Mouse (Mus musculus) ovary, postnatal 14 days (tissue): ENCODE data around the gene Foxl1.

Experiments used
- DNase-seq: peaks from one replicate; pipeline ENCODE4 v3.0.0; 2022; ENCODE audit warnings: low spot score

Foxl1 gene

DNA sequence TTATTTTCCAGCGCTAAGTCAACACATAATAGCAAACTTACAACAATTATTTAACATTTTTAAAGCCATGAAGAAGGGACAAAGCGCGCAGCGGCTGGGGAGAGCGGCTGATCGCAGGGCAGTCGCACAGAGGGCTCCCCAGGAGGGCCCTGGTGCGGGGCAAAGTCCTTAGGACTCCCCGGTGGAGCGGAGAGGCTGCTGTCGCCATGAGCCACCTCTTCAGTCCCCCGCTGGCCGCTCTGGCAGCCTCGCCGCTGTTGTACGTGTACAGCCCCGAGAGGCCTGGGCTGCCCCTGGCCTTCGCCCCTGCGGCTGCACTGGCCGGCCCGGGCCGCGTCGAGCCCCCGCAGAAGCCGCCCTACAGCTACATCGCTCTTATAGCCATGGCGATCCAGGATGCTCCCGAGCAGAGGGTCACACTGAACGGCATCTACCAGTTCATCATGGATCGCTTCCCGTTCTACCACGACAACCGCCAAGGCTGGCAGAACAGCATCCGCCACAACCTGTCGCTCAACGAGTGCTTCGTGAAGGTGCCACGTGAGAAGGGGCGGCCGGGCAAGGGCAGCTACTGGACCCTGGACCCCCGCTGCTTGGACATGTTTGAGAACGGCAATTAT, at the start of gene Foxl1:
Gene Foxl1 (plus strand): TSS at position 185 of the 620 bp plus-strand sequence.
- no peak for DNase-seq

DNA sequence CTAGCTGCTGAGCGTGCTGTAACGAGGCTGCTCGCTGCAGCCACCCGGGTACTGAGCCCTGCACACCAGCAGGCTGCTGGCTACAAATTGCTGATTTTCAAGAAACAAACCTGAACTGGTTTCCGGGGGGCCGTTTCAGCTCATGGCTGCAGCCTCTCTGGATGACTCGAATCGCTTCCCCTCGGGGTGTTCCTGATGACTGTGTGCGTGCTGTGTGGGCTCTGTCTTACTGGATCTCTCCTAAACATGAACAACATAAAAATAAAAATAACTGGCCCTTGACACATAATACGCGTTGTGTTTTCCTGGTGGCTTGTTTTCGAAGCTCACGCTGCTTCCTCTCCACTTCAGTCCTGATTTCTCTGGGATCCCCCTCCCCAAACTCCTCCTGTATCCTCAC, 49.0 kb upstream of the Foxl1 start:
- no peak for DNase-seq

DNA sequence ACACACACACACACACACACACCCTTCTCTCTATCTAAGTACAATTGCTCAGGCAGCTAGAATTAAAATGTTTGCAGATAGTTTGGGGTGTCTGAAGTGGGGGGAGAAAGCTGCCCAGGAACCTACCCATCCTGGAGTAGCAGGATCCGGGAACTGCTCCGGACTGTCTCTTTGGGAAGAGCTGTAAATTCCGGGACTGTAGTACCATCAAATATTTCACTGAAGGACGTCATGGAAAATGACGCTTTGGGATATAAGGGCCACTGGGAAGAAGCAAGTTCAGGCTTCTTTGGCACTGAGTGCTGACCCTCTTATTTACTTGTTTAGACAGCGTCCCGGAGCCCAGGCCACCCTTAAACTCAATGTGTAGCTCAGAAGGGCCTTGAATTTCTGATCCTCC, 48.5 kb upstream of the Foxl1 start:
- DNase-seq: no peak

DNA sequence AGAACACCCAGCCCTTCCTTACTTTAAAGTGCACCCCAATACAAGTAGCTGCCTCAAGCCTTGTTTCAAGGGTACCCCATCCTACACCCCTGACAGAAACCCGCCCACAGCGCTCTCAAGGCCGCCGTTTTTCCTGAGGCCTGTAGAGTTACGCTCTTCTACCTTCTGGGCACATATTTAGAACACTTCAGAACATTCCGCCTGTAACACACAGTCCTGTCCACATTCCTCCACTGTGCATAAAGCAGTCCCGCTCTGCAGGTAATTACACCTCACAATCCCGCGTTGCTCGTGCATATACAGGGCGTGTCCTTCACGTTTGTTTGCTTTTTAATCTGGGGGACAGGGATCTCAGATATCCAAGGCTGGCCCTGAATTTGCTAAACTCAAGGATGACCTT, 47.8 kb upstream of the Foxl1 start:
- DNase-seq: no peak

DNA sequence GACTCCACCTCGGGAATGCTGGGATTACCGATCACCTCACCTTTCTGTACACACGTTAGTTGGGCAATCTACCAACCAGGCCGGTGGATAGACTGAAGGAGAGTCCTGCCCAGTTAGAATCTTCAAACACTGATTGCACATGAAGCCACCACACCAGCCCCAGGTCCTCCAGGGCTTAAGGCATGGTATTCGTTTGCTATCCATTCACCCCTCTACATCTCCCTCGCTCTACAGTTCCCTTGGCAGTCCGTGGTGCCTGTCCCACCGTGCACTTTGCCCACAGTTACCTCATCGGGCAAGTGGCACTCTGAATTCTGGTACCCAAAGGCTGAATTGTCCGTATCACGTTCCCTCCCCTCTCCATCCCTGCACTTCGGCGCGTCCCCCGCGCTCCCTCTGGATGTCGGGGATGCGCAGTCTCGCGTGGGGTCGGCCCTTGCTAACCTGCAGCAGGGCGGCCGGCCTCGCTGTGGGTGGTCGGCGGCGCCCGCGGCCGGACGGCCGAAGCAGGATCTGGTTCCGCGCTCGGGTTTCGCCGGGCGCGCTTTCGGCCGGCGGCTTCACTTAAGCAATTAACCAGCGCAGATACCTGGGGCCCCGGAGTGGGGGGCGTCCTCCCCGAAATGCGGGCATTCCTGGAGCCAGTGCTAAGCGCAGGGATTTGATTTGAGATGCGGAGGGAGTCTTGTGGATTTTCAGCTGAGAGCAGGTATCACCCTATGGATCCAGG, 47.2 kb upstream of the Foxl1 start:
- no peak for DNase-seq

DNA sequence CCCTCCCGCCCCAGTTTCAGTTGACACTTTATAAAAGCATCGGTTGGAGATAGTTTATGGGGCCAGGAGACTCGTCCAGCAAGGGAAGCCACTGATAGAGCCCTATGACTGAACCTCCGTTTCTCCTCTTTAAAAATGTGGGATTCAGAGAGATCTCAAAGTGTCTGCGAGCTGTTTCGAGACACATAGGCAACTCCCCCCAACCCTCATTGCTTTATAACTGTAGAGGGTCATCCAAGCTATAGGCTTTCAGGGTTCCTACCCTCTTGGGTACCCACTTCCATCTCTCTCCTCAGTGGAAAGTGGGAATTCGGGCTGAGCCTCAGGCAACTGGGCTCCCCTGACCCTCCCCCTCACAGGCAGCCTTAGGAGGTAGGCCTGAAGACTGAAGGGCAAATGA, 46.3 kb upstream of the Foxl1 start:
- no peak for DNase-seq

DNA sequence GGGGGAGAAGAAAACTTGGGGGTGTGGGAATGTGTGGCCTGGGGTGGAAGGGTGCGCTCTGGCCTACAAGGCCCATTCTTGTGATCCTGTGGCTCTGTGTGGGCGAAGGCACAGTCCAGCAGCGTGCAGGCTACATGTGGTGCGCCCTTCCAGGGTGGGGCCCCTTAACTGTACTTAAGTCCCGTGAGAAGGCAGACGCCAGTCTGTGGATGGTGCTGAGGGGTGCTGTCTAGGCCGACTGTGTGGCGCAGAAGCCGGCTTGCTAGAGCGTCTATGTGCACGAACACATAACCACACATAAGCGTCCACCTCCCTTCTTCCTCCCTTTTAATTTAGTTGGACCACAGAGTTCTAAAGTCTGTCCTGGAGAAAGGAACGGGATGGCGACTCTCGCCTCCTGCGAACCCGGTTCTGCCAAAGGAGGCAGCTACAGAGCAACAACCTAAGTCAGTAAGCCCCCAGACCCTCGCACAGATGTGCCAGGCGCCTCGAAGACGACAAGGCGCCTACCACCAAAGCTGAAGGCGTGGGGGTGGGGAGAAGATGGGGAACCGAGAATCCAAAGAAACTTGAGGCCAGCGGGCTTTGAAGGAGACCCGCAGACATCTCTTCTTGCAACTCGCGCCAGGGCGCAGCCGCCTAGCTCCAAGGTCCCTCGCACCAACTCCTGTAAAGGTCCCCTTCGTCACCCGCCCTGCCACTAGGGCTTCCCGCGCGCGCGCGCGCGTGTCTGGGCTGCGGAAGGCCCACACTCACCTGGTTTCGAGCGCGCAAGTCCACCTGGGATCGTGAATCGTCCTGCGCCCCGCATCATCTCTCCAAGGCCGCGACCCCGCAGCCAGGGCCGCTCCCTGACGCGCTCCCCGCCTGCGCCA, 45.3 kb upstream of the Foxl1 start:
- DNase-seq: no peak

DNA sequence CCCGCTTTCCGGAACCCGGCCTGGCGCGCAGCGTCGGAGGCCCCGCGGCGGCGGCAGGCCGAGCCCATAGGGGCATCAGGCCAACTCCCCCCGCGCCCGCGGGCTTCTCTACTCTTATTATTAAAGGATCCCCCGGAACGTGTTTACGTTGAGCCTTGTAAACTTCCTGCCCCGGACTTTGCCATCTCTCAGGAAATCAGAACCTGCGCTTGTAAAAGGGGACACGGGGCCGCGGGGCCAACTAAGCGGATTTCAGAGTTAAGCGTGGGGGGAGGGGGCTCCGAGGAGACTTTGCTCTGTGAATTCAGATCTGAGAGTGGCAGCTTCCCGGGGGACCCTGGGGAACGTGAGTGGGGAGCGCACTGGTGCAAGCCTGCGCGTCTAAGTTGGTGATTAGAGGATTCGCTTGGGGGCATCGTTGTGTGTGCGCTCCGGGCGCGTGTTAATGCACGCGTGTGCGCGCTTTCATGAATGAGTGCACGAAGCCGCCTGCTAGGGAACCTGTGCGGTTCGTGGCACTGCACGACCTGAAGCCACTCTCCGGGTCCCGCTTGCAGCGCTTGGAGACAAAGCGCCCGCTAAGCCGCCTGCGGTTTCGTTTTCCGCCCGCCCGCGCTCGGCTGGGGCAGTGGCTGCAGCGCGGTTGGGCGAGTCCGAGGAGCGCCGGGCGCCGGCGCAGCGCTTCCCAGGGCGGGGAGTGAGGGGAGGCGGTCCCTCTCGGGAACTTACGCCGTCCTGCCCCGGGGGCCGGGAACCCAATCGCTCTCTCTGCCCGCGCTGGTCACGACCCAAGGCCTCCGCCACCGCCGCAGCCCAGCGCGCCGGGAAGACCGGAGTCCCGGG, 44.4 kb upstream of the Foxl1 start:
- no peak for DNase-seq

DNA sequence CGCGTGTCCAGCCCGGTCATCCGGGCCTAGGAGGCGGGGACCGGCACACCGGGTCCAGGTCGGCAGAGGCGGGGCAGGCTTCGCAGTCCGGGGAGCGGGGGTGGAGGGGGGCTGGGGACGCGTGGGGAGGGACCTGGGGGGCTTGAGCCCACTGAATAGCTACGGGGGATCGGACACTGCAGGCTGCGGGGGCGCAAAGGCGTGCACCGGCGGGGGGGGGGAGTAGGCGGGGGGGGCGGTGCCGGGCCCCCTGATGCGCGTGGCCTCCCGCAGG, 43.9 kb upstream of the Foxl1 start:
- no peak for DNase-seq

DNA sequence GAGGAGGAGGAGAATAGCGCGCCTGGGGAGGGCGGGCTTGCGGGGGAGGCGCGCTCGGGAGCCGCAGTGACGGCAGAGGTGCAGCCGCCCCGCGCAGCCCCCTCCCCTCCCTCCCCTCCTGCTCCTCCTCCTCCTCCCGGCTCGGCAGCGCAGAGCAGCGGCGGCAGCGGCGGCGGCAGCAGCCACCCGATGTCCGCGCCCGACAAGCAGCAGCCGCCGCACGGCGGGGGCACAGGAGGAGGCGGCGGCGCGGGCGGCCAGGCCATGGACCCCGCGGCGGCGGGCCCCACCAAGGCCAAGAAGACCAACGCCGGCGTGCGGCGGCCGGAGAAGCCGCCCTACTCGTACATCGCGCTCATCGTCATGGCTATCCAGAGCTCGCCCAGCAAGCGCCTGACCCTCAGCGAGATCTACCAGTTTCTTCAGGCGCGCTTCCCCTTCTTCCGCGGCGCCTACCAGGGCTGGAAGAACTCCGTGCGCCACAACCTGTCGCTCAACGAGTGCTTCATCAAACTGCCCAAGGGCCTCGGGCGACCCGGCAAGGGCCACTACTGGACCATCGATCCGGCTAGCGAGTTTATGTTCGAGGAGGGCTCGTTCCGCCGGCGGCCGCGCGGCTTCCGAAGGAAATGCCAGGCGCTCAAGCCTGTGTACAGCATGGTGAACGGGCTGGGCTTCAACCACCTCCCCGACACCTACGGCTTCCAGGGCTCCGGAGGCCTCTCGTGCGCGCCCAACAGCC, 43.4 kb upstream of the Foxl1 start, which contains the start of gene Foxf1:
Gene Foxf1 (plus strand): TSS at position 177 of the 742 bp plus-strand sequence.
- no peak for DNase-seq

DNA sequence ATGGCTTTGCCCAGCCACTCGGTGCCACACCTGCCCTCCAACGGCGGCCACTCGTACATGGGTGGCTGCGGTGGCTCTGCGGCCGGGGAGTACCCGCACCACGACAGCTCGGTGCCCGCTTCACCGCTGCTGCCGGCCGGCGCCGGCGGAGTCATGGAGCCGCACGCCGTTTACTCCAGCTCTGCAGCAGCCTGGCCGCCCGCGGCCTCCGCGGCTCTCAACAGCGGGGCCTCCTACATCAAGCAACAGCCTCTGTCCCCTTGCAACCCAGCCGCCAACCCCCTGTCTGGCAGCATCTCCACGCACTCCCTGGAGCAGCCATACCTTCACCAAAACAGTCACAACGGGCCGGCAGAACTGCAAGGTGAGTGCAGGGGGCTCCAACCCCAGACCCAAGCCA, 42.7 kb upstream of the Foxl1 start:
- DNase-seq: no peak

DNA sequence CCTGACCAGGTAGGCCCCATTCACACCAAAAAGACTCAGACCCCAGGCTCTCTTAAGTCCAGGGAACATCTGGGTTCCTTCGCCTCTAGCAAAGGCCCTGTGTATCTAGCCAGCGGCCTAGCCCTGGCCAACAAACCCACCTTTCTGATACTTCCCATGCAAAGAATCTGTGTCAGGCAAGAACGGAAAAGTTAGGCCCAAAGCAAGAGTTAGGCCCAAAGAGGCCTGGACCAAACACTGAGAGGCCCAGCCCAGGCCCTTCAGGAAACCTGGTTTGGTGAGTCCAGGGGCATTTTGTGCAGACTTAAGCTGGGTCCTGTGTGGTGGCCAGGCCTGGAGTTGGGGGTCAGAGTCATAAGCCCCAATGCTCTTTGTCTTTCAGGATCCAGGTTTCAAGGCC, 42.2 kb upstream of the Foxl1 start:
- no peak for DNase-seq

DNA sequence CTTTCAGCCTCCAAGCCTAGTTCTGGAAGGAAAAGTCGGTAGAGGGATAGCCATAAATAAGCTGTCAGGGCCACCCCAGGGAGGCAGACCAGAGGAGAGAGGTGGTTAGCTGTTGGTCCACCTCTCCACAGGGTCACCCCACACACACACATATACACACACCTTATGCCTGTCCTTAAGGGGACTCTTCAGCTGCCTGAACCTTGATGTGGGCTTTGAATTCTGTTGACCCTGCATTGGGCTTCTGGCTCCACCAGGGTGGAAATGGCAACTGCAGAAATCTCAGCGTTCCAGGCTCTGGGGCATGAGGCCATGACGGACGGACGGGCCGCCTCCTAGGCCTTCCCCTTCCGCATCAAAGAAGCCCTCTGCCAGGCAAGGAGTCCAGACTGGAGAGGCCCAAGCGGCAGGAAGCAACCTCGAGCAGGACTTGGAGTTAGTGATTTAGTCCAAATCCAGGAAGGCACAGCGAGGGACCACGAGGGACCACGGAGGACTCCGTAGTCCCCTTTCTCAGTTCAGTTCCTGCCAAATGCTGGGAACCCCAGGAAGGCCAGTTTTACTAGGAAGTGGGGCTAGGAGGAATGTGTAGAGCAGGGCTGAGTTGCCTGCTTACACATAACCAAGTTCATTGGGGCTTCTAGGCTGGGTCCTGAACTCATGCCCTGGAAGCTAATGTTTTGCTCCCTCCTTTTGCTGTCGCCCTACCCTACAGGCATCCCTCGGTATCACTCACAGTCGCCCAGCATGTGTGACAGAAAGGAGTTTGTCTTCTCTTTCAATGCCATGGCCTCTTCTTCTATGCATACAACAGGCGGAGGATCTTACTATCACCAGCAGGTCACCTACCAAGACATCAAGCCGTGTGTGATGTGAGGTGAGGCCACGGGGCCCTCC, 41.5 kb upstream of the Foxl1 start:
- no peak for DNase-seq

DNA sequence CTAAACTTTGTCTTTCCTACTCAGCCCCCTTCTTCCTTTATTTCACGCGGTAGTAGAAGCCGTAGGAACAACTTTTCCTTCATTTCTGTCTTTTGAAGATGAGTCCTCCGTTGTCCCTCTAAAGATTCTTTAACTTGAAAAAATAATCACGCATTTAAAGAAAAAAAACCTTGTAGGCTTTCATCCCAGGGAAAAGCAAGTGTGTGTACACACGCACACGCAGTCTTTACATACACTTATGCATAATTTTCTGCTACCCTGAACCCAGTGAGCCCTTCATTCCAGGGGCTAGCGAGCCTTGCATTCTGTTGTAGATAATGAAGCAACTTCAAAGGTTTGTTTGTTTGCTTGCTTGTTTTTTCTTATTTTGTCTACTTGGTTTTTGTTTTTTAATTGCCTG, 39.5 kb upstream of the Foxl1 start:
- no peak for DNase-seq

DNA sequence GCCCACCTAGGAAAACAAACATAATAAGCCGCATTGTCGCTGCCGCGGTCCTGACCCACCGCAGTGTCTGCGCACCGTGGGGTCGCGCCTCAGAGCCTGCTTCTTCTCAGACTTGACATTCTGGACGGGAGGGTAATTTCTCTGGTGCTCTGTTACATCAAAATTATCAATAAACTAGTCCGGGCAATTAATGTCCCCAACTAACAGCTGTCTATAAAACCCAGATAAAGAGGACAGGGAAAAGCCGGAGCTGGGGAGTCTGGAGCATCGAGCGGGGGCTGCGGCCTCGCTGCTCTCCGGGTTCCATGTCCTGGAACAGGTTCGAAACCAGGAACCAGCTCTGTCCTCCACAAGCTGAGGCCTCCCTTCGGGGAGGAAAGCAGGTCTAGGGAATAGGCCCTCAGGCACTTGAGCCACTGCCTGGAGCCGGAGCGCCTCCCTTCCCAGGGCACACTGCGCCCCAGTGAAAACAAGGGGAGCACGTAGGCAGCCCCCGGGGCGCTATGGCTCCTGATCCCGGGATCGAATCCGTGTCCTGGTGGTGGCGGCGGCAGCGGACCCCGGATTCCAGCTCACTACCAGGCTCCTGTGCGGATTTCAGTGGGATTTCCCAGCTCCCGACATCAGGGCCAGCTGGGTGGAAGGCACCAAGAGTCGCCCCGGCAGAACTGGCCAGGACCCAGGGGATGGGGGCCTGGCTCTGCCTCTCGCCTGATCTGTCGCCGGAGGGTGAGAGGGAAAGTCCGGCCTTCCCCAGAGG, 38.7 kb upstream of the Foxl1 start:
- no peak for DNase-seq

DNA sequence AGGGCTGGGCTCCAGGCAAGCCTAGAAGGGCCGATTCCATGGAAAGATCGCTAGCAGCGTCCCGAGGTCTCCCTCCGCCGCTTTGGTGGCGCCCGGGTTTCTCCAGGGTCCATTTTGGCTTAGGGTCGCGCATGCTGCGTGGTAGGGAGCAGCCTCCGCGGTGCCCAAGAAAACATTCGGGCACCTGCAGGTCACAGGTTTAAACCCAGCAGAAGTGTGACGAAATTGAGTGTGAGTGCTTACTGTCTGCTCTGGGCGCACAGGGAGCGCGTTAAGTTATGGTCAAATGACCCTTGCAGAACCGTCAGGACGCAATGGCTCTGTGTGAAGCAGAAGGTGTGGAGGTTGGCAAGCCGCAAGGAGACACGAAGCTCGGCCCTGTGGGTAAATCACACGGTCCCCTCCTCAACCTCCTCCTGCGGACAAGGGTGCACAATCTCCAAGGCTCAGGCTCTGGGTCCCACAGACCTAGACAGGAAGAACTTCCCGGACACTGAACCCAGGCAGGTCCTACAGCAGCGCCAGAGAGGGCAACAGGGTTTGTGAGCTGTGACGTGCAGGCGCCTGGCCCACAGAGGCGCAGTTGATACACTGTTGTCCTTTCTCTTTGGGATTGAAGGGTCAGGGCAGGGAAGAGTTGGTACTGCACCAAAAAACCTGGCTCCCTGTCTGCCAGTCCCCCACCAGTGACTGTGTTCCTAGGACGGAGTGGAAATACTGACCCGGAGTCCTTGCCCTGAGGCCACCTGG, 37.9 kb upstream of the Foxl1 start:
- DNase-seq: no peak

DNA sequence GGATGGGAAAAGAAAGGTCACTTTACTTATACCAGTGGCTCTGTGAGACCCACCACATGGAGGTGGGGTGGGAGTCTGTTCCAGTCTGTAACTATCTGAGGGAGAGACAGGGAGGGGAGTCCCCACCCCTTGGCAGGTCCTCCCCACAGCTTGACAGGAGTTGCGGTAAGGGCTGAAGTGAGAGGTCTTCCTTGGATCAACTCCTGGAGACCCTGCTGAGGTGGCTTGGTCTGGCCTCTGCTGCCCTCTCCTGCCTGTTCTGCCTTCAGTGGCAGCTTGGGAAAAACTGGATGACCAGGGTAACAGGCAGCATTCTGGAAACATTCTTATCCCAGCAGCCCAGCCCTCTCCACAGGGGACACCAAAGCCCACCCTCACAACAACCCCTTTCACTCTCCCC, 37.0 kb upstream of the Foxl1 start:
- no peak for DNase-seq

DNA sequence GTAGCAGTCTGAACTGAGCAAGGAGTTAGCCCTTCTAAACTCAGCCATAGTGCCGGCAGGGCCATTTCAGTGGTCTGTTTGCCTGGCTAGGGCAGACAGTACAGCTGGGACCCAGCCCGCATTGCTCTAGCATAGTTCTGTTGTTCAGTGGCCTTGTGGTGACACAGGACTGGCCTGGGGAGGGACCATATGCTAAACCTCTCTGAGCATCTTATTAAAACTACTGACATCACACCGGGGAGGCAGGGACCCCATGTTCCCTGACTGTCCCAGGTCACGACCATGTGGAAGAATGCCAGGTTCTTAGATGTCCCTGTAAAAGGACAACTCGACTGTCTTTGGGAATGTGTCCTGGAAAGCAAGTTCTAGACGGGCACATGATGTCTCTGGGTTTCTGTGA, 35.6 kb upstream of the Foxl1 start:
- DNase-seq: no peak

DNA sequence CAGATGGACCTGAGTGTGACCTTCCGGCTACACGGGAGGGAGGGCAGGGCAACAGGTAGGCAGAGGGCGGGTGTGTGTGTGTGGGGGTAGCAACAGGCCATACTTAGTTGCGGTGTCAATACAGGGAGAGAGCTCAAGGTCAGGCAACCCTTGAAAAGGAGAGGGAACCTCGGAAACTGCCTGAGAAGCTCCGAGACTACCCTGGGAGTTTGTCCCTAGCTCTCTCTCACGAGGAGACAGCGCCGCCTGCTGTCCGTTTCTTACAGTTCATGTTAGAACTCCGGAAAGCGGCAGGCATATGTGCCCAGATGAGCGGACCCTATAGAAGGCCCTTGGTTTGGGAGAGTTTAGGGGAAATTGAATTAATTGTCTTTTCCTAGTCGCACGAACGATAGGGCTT, 35.1 kb upstream of the Foxl1 start:
- peak; percentile 85 for DNase-seq
